Mouse (Mus musculus) limb, embryonic 14.5 days (tissue): ENCODE measurements at regions not wholly inside any gene's neighbourhood (a gene's known extent, or its start where the extent isn't known, plus 50 kb on each side); places are given as distances from the start of the nearest gene placed in this dataset.

ENCODE experiments used
- ATAC-seq: fragments of 200-750 bp; cut with Nextera tagmentation; 2 replicates; pipeline ENCODE4 v1.8.0; 2017; ENCODE audit warnings: low read depth, moderate number of reproducible peaks, moderate TSS enrichment; ENCODE audit not compliant: low FRiP score
- DNase-seq: peaks from one replicate; pipeline ENCODE4 v3.0.0-alpha.2; 2015; ENCODE audit warnings: low spot score
- H3K27ac ChIP-seq: fragments of 300-500 bp; sonication (generic); replicated peaks from 2 replicates; pipeline ENCODE4 v1.5.1; 2014; ENCODE audit warnings: low read depth, mild to moderate bottlenecking, low read length, moderate library complexity, mixed read lengths
- H3K27me3 ChIP-seq: fragments of 300-500 bp; sonication (generic); 2 replicates; pipeline ENCODE4 v1.6.1; 2014; ENCODE audit warnings: low read length, mixed read lengths; ENCODE audit not compliant: control insufficient read depth, insufficient read depth
- H3K36me3 ChIP-seq: fragments of 300-500 bp; sonication (generic); 2 replicates; pipeline ENCODE4 v1.6.1; 2014; ENCODE audit warnings: mild to moderate bottlenecking, low read length, moderate library complexity, mixed read lengths; ENCODE audit not compliant: control insufficient read depth, insufficient read depth
- H3K4me1 ChIP-seq: fragments of 300-500 bp; sonication (generic); 2 replicates; pipeline ENCODE4 v1.6.1; 2014; ENCODE audit warnings: antibody characterized with exemption, low read length, mixed read lengths; ENCODE audit not compliant: control insufficient read depth, insufficient read depth
- H3K4me2 ChIP-seq: fragments of 300-500 bp; sonication (generic); replicated peaks from 2 replicates; pipeline ENCODE4 v1.6.1; 2014; ENCODE audit warnings: low read depth, mild to moderate bottlenecking, low read length, moderate library complexity; ENCODE audit not compliant: severe bottlenecking
- H3K4me3 ChIP-seq: fragments of 300-500 bp; sonication (generic); replicated peaks from 2 replicates; pipeline ENCODE4 v1.5.1; 2014; ENCODE audit warnings: low read length
- H3K9ac ChIP-seq: fragments of 300-500 bp; sonication (generic); 2 replicates; pipeline ENCODE4 v1.6.1; 2014; ENCODE audit warnings: mild to moderate bottlenecking, low read depth, low read length, moderate library complexity; ENCODE audit not compliant: severe bottlenecking
- H3K9me3 ChIP-seq: fragments of 300-500 bp; sonication (generic); 2 replicates; pipeline ENCODE4 v1.6.1; 2016; ENCODE audit warnings: low read length; ENCODE audit not compliant: control insufficient read depth
- POLR2A ChIP-seq: fragments of 200-500 bp; IDR thresholded peaks from 2 replicates; pipeline ENCODE4 v1.8.0; 2012; ENCODE audit warnings: inconsistent platforms, mild to moderate bottlenecking, moderate library complexity, borderline replicate concordance; ENCODE audit not compliant: insufficient read depth, insufficient read length; ENCODE audit errors: extremely low read depth
- WGBS: fragments of 180-500 bp; shearing (Covaris S2); extraction: QIAGEN DNeasy Blood & Tissue Kit; methylation state at CpG from one replicate; pipeline ENCODE4 v1.1.7; 2014; 5-methylcytosine and 5-hydroxymethylcytosine counted together

- Histone ChIP-seq H3K9me3 (no peaks in the 10 kb centered on the region), H3K4me1 (peaks cover 14% of the 10 kb centered on the region), H3K4me3 (no peak overlapping the region), H3K27me3 (no peaks in the 10 kb centered on the region), H3K9ac (no peak overlapping the region), H3K36me3 (no peaks in the 10 kb centered on the region), H3K4me2 (no peak overlapping the region), H3K27ac (no peak overlapping the region)
- ATAC-seq (no peak; the same call in 1 of the 2 replicates), DNase-seq (no peak)
- WGBS, result 17% methylated on average over 5 of the region's 5 CpGs
- no peak for TF ChIP-seq POLR2A
Observed at GRCm38 (mm10) chr13:45213116-45213834, 134.8 kb downstream of the Gm9817 start.

- H3K9me3 ChIP-seq, result no peaks in the 10 kb centered on the region
- H3K27me3 ChIP-seq, result no peaks in the 10 kb centered on the region
- H3K4me3 ChIP-seq, result no peak overlapping the region
- no peak overlapping the region for H3K27ac ChIP-seq
- ATAC-seq (no peak), DNase-seq (no peak)
- no peak overlapping the region for H3K4me2 ChIP-seq
- peaks cover 7% of the 10 kb centered on the region for H3K4me1 ChIP-seq
- TF ChIP-seq POLR2A, result no peak
- H3K36me3 ChIP-seq, result no peaks in the 10 kb centered on the region
- 91% methylated on average over 4 of the region's 4 CpGs for WGBS
- no peak overlapping the region for H3K9ac ChIP-seq
Observed at GRCm38 (mm10) chr13:45218251-45218650, 139.8 kb downstream of the Gm9817 start.

- Histone ChIP-seq H3K36me3 (no peaks in the 10 kb centered on the region), H3K4me2 (no peak overlapping the region), H3K27ac (no peak overlapping the region), H3K9me3 (no peaks in the 10 kb centered on the region), H3K4me1 (no peaks in the 10 kb centered on the region), H3K27me3 (no peaks in the 10 kb centered on the region), H3K9ac (no peak overlapping the region), H3K4me3 (no peak overlapping the region)
- DNase-seq, result no peak
- ATAC-seq, result no peak
- 39% methylated on average over 3 of the region's 3 CpGs for WGBS
- no peak for TF ChIP-seq POLR2A
Observed at GRCm38 (mm10) chr13:45219671-45220070, 141.2 kb downstream of the Gm9817 start.

- ATAC-seq (no peak), DNase-seq (no peak)
- no peaks in the 10 kb centered on the region for H3K9me3 ChIP-seq
- H3K27me3 ChIP-seq, result no peaks in the 10 kb centered on the region
- no peak overlapping the region for H3K27ac ChIP-seq
- no peaks in the 10 kb centered on the region for H3K4me1 ChIP-seq
- 83% methylated on average over 2 of the region's 2 CpGs for WGBS
- H3K9ac ChIP-seq, result no peak overlapping the region
- no peaks in the 10 kb centered on the region for H3K36me3 ChIP-seq
- H3K4me3 ChIP-seq, result no peak overlapping the region
- no peak for TF ChIP-seq POLR2A
- no peak overlapping the region for H3K4me2 ChIP-seq
Observed at GRCm38 (mm10) chr13:45230804-45231203, 152.3 kb downstream of the Gm9817 start.

- 68% methylated on average over 5 of the region's 5 CpGs for WGBS
- peaks cover 9% of the 10 kb centered on the region; the same call in 1 of the 2 replicates for H3K4me1 ChIP-seq
- H3K36me3 ChIP-seq, result no peaks in the 10 kb centered on the region
- ATAC-seq (no peak), DNase-seq (no peak)
- TF ChIP-seq POLR2A, result no peak
- H3K9me3 ChIP-seq, result no peaks in the 10 kb centered on the region
- no peak overlapping the region for H3K9ac ChIP-seq
- H3K27me3 ChIP-seq, result no peaks in the 10 kb centered on the region
- H3K4me3 ChIP-seq, result no peak overlapping the region
- H3K27ac ChIP-seq, result no peak overlapping the region
- H3K4me2 ChIP-seq, result no peak overlapping the region
Observed at GRCm38 (mm10) chr13:45235236-45235635, 154.3 kb upstream of the Mylip start.

- TF ChIP-seq POLR2A, result no peak
- Histone ChIP-seq H3K36me3 (no peaks in the 10 kb centered on the region), H3K4me1 (peaks cover 9% of the 10 kb centered on the region; the same call in 1 of the 2 replicates), H3K9ac (no peak overlapping the region), H3K27ac (no peak overlapping the region), H3K4me3 (no peak overlapping the region), H3K4me2 (no peak overlapping the region), H3K27me3 (no peaks in the 10 kb centered on the region), H3K9me3 (no peaks in the 10 kb centered on the region)
- ATAC-seq (no peak), DNase-seq (no peak)
- 66% methylated on average over 7 of the region's 7 CpGs for WGBS
Observed at GRCm38 (mm10) chr13:45238258-45238657, 151.3 kb upstream of the Mylip start.
